Mouse (Mus musculus) erythroblast, embryonic 14.5 days (primary cell): ENCODE measurements around the gene Phyhd1.

Experiments
- GATA1 ChIP-seq: IDR thresholded peaks from 2 replicates; pipeline ENCODE4 v1.6.1; 2012; ENCODE audit warnings: low read length, inconsistent platforms, mixed read lengths
- TAL1 ChIP-seq: IDR thresholded peaks from 3 replicates; pipeline ENCODE4 v1.6.1; 2012; ENCODE audit warnings: low read length, inconsistent platforms, mixed read lengths

DNA sequence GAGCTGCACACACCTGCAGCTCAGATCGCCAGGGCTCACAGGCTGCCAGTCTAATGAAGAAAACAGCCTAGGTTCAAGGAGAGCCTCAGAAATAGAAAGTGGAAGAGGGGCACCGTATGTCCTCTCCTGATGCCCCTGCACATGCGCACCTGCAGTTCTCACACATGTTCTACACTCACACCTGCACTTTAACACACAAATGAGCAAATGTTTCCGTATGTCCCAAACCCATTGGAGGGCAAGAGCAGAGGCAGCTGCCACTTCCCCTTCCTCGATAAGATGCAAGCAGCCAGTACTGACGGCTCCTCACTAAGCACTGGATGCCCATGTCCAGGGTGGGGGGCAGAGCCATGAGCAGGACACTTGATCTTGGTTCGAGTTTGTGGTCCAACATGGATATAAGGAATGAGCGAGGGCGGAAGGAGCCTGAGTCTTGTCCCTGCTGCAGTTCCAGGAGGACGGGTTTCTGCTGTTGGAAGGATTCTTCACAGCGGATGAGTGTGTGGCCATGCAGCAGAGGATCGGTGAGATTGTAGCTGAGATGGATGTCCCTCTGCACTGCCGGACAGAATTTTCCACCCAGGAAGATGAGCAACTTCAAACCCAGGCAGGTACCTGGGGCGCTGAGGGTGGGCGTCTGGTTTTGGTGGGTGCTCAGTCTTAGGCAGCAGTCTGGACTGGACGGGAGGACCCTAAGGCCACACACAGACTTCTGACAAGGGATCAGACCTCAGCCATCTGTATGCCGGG is 3.4 kb downstream of the Phyhd1 start:
- no peak for TF ChIP-seq GATA1
- no peak for TF ChIP-seq TAL1
